Mouse (Mus musculus) 3134 (cell line): ENCODE measurements around the gene Lmbrd1.
"Not testable (repeated sequence)": the region's sequence is repeated elsewhere in the genome, so short reads cannot be mapped to it uniquely, and the experiment has no call there.

Experiments
- DNase-seq: peaks from one replicate; pipeline ENCODE4 v3.0.0-alpha.2; 2011; ENCODE audit warnings: low spot score; ENCODE audit not compliant: insufficient read length; ENCODE audit errors: extremely low read depth

Lmbrd1 gene

GRCm38 (mm10) chr1:24678205-24678917 lies at the start of gene Lmbrd1:
TSS of gene Lmbrd1 (plus strand) at chr1:24678630.
- DNase-seq = peak; percentile 91

DNA sequence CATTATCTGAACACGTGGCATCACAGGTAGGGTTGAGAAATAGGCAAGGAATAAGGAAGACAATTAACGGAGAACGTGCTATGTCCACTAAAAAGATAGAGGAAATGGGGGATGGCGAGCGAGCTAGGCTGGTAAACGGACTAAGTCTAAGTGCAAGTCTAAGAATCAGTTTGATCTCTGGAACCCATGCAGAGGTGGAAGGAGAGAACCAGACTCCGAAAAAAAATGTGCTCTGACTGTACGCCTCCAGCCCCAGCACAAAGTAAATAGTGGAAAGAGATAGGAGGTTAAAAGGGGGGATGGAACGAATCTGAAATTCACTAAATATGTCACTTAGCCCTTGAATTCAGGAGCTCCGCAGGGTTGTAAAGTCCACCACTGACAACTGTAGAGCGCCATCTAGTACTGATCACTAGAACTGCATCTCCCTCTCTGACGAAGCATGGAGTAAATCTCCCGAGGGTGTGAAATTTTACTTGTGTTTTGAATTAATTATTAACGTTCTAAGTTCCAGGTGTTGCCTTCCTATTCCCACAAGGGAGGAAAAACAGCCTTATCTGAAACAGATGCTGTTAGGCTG lies 44.8 kb upstream of the Lmbrd1 start:
- no peak for DNase-seq

DNA sequence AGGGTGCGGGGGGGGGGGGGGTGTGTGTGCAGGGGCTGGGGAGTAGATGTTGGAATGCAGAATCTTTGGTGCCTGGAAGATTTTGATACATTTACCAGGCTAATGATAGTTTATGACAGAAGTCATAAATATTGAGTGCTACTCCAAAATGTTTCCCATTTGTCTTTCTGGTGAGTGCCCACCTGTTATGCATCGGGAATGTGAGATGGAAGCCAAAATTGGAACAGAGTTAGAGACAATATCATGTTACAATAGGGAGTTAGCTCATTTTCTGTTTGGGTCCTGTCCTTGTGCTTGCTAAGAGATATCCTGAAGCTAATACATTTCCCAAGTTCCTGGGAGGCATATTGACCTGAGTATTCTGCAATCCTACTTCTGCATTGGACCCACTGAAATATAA lies 28.3 kb upstream of the Lmbrd1 start:
- no peak for DNase-seq

- DNase-seq = no peak
Observed at GRCm38 (mm10) chr1:24659914-24660313, 18.5 kb upstream of the Lmbrd1 start.

DNA sequence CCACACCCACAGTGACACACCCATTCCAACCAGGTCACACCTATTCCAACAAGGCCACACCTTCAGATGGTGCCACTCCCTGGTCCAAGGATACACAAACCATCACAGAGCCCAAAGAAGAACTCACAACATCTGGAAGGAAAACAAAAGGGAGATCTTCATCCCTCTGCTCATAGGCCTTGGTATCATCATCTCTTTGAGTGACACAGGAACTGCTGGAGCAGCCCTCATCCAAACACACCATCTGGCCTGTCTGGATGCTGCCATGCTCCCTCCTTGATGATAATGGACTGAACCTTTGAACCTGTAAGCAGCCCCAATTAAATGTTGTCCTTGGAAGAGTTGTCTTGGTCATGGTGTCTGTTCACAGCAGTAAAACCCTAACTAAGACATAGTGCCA lies 17.8 kb upstream of the Lmbrd1 start:
- DNase-seq = not testable (repeated sequence)

DNA sequence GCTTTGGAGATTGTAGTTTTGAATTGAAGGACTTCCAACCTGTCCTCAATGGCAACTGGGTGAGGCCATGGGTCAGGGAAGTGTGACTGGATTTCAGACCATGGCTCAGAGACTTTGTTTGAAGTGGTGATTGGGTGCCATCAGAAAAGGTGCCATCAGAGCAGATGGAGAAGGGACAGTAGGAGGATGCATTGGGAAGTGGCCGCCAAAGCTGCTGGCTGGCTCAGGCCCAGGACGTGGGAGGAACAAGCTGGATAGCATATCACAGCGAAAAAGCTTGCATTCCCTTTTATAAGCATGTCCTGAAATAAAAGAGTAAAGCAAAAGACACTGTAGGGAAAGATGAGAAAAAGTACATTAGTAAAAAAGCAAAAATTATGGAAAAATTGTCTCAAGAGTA lies 16.9 kb upstream of the Lmbrd1 start:
- no peak for DNase-seq

GRCm38 (mm10) chr1:24664158-24664557 lies 14.3 kb upstream of the Lmbrd1 start:
- DNase-seq = no peak

GRCm38 (mm10) chr1:24673231-24673630 lies 5.2 kb upstream of the Lmbrd1 start:
- no peak for DNase-seq

DNA sequence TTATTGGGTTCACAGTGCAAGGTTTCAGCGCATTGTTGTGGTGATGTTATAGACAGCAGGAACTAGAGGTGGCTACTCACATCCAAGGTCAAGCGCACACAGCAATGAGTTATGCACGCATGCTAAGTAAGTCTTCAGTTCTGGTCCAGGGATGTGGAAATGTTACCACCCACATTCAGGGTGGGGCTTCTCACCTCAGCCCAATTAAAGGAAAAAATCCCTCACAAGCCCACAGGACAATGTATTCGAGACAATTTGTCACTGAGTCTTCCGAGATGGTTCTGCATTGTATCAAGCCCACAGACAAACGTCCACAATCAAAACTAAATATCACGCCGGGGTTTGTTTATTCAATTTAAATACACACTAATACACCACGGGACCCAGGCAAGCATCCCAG lies 724 bp upstream of the Lmbrd1 start:
- DNase-seq = peak; percentile 2

- DNase-seq = no peak
Observed at GRCm38 (mm10) chr1:24679071-24679470, 641 bp downstream of the Lmbrd1 start.

DNA sequence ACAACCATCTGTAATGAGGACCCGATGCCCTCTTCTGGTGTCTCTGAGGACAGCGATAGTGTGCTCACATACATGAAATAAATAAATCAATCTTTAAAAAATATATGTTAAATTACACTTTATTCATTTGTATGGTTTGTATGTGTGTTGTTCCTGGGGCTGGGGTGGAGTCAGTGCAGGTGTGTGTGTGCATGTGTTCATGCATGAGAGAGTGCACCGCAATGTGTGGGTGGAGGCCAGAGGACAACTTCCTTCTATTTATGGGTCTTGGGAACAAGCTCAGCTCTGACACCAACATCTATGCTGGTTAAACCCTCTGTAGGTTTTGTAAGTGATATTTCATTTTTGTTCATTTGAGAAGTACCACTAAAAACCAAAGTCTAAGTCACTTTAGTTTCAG lies 2.6 kb downstream of the Lmbrd1 start:
- no peak for DNase-seq

- no peak for DNase-seq
Observed at GRCm38 (mm10) chr1:24681946-24682345, 3.5 kb downstream of the Lmbrd1 start.

DNA sequence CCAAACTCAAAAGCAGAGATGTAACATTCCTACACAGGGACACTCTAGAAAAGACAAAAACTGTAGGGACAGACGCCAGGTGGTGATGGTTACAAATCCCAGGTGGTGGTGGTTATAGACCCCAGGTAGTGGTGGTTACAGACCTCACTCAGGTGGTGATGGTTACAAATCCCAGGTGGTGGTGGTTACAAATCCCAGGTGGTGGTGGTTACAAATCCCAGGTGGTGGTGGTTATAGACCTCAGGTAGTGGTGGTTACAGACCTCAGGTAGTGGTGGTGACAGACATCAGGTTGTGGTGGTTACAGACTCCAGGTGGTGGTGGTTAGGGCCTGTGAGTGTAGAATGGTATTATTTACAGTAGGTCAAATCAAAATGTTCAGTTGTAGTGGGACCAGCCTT lies 5.5 kb downstream of the Lmbrd1 start:
- no peak for DNase-seq

- DNase-seq = no peak
Observed at GRCm38 (mm10) chr1:24685606-24686005, 7.2 kb downstream of the Lmbrd1 start.

- DNase-seq = no peak
Observed at GRCm38 (mm10) chr1:24686235-24687021, 8.0 kb downstream of the Lmbrd1 start.

DNA sequence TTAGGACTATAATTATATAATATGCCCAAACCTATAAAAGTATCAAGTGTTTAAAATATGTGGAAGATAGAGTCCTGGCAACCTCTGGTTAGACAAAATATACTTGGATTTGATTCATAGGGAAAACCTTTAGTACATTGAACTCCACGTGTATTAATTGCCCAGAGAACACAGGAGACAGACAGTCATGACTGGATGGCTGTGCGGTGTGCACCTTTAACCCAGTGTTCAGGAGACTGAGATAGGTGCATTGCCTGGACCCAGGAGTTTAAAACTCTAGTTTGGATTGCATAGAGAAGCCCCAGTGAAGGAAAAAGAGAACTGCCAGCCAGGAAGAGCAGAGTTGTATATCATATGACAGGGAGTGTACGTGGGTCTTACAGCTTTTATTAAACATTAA lies 19.2 kb downstream of the Lmbrd1 start:
- DNase-seq = no peak

DNA sequence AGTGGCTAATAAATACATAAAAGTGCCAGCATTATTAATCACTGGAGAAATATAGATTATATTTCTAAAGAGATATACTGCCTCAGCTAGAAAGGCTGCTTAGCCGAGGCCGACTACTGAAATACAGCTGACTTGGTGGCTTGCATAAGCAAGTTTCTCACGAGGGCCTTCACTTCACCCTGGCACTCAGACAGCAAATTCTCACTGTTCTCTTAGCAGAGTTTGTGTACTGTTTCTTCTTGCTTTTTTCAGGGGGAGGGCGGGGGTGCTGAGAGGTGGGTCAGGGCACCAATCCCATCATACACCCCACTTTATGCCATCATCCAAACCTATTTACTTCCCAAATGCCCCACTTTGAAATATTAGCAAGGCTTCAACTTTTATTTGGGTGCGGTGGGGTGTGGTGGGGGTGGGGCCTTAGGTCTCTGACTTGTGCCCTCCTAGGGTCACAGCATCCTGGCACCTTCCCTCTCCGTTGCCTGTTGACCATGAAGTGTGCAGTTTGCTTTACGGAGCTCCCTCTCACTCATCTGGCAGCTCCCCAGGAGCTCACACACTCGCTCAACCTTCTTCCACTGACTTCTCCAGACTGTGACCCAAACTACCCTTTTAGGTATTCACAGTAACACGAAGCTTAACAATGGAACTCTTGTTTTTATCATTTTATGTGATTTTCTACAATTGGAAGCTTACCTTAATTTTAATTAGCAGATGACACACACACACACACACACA lies 19.9 kb downstream of the Lmbrd1 start:
- no peak for DNase-seq

- DNase-seq = no peak
Observed at GRCm38 (mm10) chr1:24699320-24699719, 20.9 kb downstream of the Lmbrd1 start.

- DNase-seq = no peak
Observed at GRCm38 (mm10) chr1:24700241-24700640, 21.8 kb downstream of the Lmbrd1 start.

GRCm38 (mm10) chr1:24703821-24704220 lies 25.4 kb downstream of the Lmbrd1 start:
- no peak for DNase-seq

DNA sequence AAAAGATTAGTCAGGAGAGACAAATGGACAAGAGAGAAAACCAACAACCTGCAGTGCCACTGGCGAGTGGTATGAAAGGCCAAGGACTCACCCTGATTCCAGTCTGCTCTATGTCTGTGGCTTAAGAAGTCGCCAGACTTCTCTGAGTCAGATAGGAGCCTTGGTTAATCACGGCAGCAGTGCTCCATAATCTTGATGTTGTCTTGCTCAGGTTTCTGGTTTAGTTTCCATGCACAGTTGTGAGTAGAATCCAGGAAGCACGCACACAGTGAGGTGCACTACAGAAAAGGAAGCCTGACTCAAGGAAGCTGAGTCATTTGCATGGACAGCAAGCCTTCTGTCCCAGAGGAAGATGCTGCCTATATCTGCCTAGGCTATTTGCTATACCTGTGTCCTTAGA lies 37.9 kb downstream of the Lmbrd1 start:
- DNase-seq = no peak
